Mouse (Mus musculus) midbrain, embryonic 14.5 days (tissue): ENCODE measurements around the gene 2700081O15Rik. TPM values are rescaled to one million over a fixed set of nuclear protein-coding genes. Genes with fewer than 3 reads are reported as not detected.

Source experiments
- ATAC-seq: fragments of 200-750 bp; cut with Nextera tagmentation; 2 replicates; pipeline ENCODE4 v1.8.0; 2017; ENCODE audit warnings: moderate number of reproducible peaks, moderate library complexity; ENCODE audit not compliant: low FRiP score, low TSS enrichment
- DNase-seq: peaks from one replicate; pipeline ENCODE4 v3.0.0-alpha.2; 2015
- H3K27ac ChIP-seq: fragments of 300-500 bp; sonication (generic); replicated peaks from 2 replicates; pipeline ENCODE4 v1.5.1; 2014; ENCODE audit warnings: mild to moderate bottlenecking, low read depth, low read length, moderate library complexity
- H3K27me3 ChIP-seq: fragments of 300-500 bp; sonication (generic); 2 replicates; pipeline ENCODE4 v1.6.1; 2014; ENCODE audit warnings: low read length, control low read depth, mixed read lengths; ENCODE audit not compliant: control insufficient read depth, insufficient read depth
- H3K36me3 ChIP-seq: fragments of 300-500 bp; sonication (generic); 2 replicates; pipeline ENCODE4 v1.6.1; 2014; ENCODE audit warnings: low read length, control low read depth; ENCODE audit not compliant: control insufficient read depth, insufficient read depth
- H3K4me1 ChIP-seq: fragments of 300-500 bp; sonication (generic); 2 replicates; pipeline ENCODE4 v1.6.1; 2014; ENCODE audit warnings: mild to moderate bottlenecking, antibody characterized with exemption, low read length, control low read depth; ENCODE audit not compliant: control insufficient read depth, insufficient read depth
- H3K4me2 ChIP-seq: fragments of 300-500 bp; sonication (generic); 2 replicates; pipeline ENCODE4 v1.6.1; 2014; ENCODE audit warnings: mild to moderate bottlenecking, low read length, moderate library complexity
- H3K4me3 ChIP-seq: fragments of 300-500 bp; sonication (generic); replicated peaks from 2 replicates; pipeline ENCODE4 v1.5.1; 2014; ENCODE audit warnings: low read depth, low read length
- H3K9ac ChIP-seq: fragments of 300-500 bp; sonication (generic); replicated peaks from 2 replicates; pipeline ENCODE4 v1.6.1; 2014; ENCODE audit warnings: mild to moderate bottlenecking, low read length, moderate library complexity
- H3K9me3 ChIP-seq: fragments of 300-500 bp; sonication (generic); 2 replicates; pipeline ENCODE4 v1.6.1; 2016; ENCODE audit warnings: low read length, control low read depth, mixed read lengths; ENCODE audit not compliant: control insufficient read depth
- WGBS: fragments of 180-500 bp; shearing (Covaris S2); extraction: QIAGEN DNeasy Blood & Tissue Kit; methylation state at CpG from one replicate; pipeline ENCODE4 v1.1.7; 2014; 5-methylcytosine and 5-hydroxymethylcytosine counted together
- polyA plus RNA-seq: library from polyadenylated mRNA; unstranded; fragments of >200 nt; fragmentation: Nextera tagmentation; extraction: Ambion mirVana; gene quantifications from 2 replicates; pipeline ENCODE4 v1.2.1, GENCODE M21; 2014

The 2700081O15Rik gene
- polyA plus RNA-seq, 1 experiment from 2014 or later: 19.5 TPM

- ATAC-seq (peak; percentile 71), DNase-seq (peak; percentile 95)
- Histone ChIP-seq H3K4me1 (peaks cover 57% of the 10 kb centered on the region), H3K36me3 (peaks cover 32% of the 10 kb centered on the region), H3K9ac (peak overlapping the region; percentile 100), H3K4me3 (peak overlapping the region; percentile 86), H3K27me3 (no peaks in the 10 kb centered on the region), H3K9me3 (no peaks in the 10 kb centered on the region), H3K4me2 (peak overlapping the region; percentile 95), H3K27ac (peak overlapping the region; percentile 100)
- 1% methylated on average over 48 of the region's 59 CpGs for WGBS
Observed at GRCm38 (mm10) chr19:7417911-7418849, 755 bp downstream of the 2700081O15Rik start.

- 19% methylated on average over 6 of the region's 6 CpGs for WGBS
- Histone ChIP-seq H3K4me1 (peaks cover 66% of the 10 kb centered on the region), H3K36me3 (peaks cover 41% of the 10 kb centered on the region), H3K4me2 (peak overlapping the region; percentile 95), H3K27ac (peak overlapping the region; percentile 100), H3K4me3 (peak overlapping the region; percentile 86), H3K27me3 (no peaks in the 10 kb centered on the region), H3K9ac (peak overlapping the region; percentile 100), H3K9me3 (no peaks in the 10 kb centered on the region)
- DNase-seq: no peak
- no peak for ATAC-seq
Observed at GRCm38 (mm10) chr19:7419134-7419533, 1.7 kb downstream of the 2700081O15Rik start.

GRCm38 (mm10) chr19:7420108-7420507 lies 2.7 kb downstream of the 2700081O15Rik start:
- Histone ChIP-seq H3K27me3 (no peaks in the 10 kb centered on the region), H3K9me3 (no peaks in the 10 kb centered on the region), H3K27ac (peak overlapping the region; percentile 100), H3K4me1 (peaks cover 75% of the 10 kb centered on the region), H3K4me3 (peak overlapping the region; percentile 86), H3K9ac (peak overlapping the region; percentile 100), H3K4me2 (peak overlapping the region; percentile 95), H3K36me3 (peaks cover 51% of the 10 kb centered on the region)
- DNase-seq (no peak), ATAC-seq (no peak)
- whole genome bisulfite sequencing: 38% methylated on average over 12 of the region's 12 CpGs

- Histone ChIP-seq H3K27me3 (no peaks in the 10 kb centered on the region), H3K4me1 (peaks cover 71% of the 10 kb centered on the region), H3K27ac (peak overlapping the region; percentile 93), H3K4me2 (peak overlapping the region; percentile 95), H3K36me3 (peaks cover 60% of the 10 kb centered on the region), H3K9me3 (no peaks in the 10 kb centered on the region), H3K9ac (peak overlapping the region; percentile 100), H3K4me3 (peak overlapping the region; percentile 86)
- DNase-seq: no peak
- 27% methylated on average over 27 of the region's 27 CpGs for WGBS
- ATAC-seq: no peak
Observed at GRCm38 (mm10) chr19:7420841-7421601, 3.6 kb downstream of the 2700081O15Rik start.

GRCm38 (mm10) chr19:7421602-7422591 lies 4.5 kb downstream of the 2700081O15Rik start:
- 5% methylated on average over 46 of the region's 48 CpGs for WGBS
- peak overlapping the region; percentile 95 for H3K4me2 ChIP-seq
- peaks cover 69% of the 10 kb centered on the region for H3K36me3 ChIP-seq

GRCm38 (mm10) chr19:7422656-7423027 lies 5.2 kb downstream of the 2700081O15Rik start:
- Histone ChIP-seq H3K36me3 (peaks cover 76% of the 10 kb centered on the region), H3K4me2 (peak overlapping the region; percentile 95), H3K9me3 (no peaks in the 10 kb centered on the region), H3K9ac (peak overlapping the region; percentile 100), H3K27me3 (no peaks in the 10 kb centered on the region), H3K4me3 (peak overlapping the region; percentile 35), H3K27ac (peak overlapping the region; percentile 93), H3K4me1 (peaks cover 64% of the 10 kb centered on the region)
- WGBS: 3% methylated on average over 35 of the region's 35 CpGs
- no peak for DNase-seq
- no peak for ATAC-seq

More at GRCm38 (mm10) chr19:7421602-7422591, 4.5 kb downstream of the 2700081O15Rik start:
- Histone ChIP-seq H3K9ac (peak overlapping the region; percentile 100), H3K27me3 (no peaks in the 10 kb centered on the region), H3K9me3 (no peaks in the 10 kb centered on the region), H3K4me3 (peak overlapping the region; percentile 86), H3K27ac (peak overlapping the region; percentile 93), H3K4me1 (peaks cover 64% of the 10 kb centered on the region)
- DNase-seq (peak; percentile 84), ATAC-seq (peak; percentile 29; the same call in 1 of the 2 replicates)

- H3K27ac ChIP-seq: peak overlapping the region; percentile 93
- no peaks in the 10 kb centered on the region for H3K9me3 ChIP-seq
- 7% methylated on average over 51 of the region's 51 CpGs for WGBS
- DNase-seq (peak; percentile 85), ATAC-seq (peak; percentile 67)
- H3K4me3 ChIP-seq: peak overlapping the region; percentile 35
- H3K36me3 ChIP-seq: peaks cover 81% of the 10 kb centered on the region
- no peaks in the 10 kb centered on the region for H3K27me3 ChIP-seq
- peak overlapping the region; percentile 100 for H3K9ac ChIP-seq
- peak overlapping the region; percentile 95 for H3K4me2 ChIP-seq
- peaks cover 64% of the 10 kb centered on the region for H3K4me1 ChIP-seq
Observed at GRCm38 (mm10) chr19:7423028-7423655, 5.7 kb downstream of the 2700081O15Rik start.
